Mouse (Mus musculus): ENCODE measurements at regions not wholly inside any gene's neighbourhood (a gene's known extent, or its start where the extent isn't known, plus 50 kb on each side); places are given as distances from the start of the nearest gene placed in this dataset.

- no peak for ATAC-seq (replicated peaks; ENCODE audit: poor library complexity)
Measured at GRCm38 (mm10) chr14:33854181-33854580, 69.2 kb upstream of the Gdf10 start.

GRCm38 (mm10) chr14:33856992-33857391 lies 66.4 kb upstream of the Gdf10 start:
- ATAC-seq (replicated peaks; ENCODE audit: poor library complexity): no peak

GRCm38 (mm10) chr14:33864796-33865195 lies 58.6 kb upstream of the Gdf10 start:
- ATAC-seq (replicated peaks; ENCODE audit: poor library complexity): no peak

GRCm38 (mm10) chr14:33865746-33866145 lies 57.6 kb upstream of the Gdf10 start:
- ATAC-seq (replicated peaks; ENCODE audit: poor library complexity): no peak

- ATAC-seq (replicated peaks; ENCODE audit: poor library complexity): no peak
Measured at GRCm38 (mm10) chr14:33867674-33868073, 55.7 kb upstream of the Gdf10 start.
